Mouse (Mus musculus): ENCODE measurements at regions not wholly inside any gene's neighbourhood (a gene's known extent, or its start where the extent isn't known, plus 50 kb on each side); places are given as distances from the start of the nearest gene placed in this dataset.

DNA sequence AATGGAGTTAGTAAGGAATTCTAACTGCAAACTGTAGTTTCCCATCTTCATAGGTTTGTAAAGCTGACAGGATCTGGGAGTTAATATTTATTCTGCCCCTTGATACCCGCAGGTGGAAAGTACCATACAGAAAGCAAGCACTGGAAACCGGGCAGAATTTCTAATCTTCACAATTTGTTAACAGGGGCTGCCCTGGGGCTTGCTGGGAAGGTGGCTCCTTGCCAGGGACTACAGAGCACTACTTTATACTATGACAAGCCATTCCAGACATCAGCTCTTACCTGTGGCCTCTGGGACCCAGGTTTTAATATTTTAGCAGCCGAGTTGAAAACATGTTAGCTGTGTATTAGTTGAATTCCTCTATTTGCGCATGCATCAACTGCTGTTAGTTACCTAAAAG, 135.1 kb upstream of the Zeb2 start:
- TF ChIP-seq CTCF (IDR thresholded peaks at IDR 0.05; ENCODE audit: low read depth) (no peak), EP300 (IDR thresholded peaks at IDR 0.05; ENCODE audit: low read depth) (no peak)
